Mouse (Mus musculus) heart, embryonic 15.5 days (tissue): ENCODE measurements around the gene Fdps. TPM values are rescaled to one million over a fixed set of nuclear protein-coding genes. Genes with fewer than 3 reads are reported as not detected.
A peak's percentile ranks its signal among the peaks of the same experiment; 100 is the strongest.

ENCODE experiments used
- ATAC-seq: fragments of 200-750 bp; cut with Nextera tagmentation; replicated peaks from 2 replicates; pipeline ENCODE4 v1.8.0; 2017; ENCODE audit warnings: low read depth, moderate TSS enrichment; ENCODE audit not compliant: insufficient number of reproducible peaks, insufficient read depth, low FRiP score
- H3K27ac ChIP-seq: fragments of 300-500 bp; sonication (generic); 2 replicates; pipeline ENCODE4 v1.5.1; 2015; ENCODE audit warnings: mild to moderate bottlenecking, inconsistent platforms
- H3K27me3 ChIP-seq: fragments of 300-500 bp; sonication (generic); 2 replicates; pipeline ENCODE4 v1.6.1; 2015; ENCODE audit warnings: inconsistent platforms
- H3K36me3 ChIP-seq: fragments of 300-500 bp; sonication (generic); 2 replicates; pipeline ENCODE4 v1.6.1; 2015; ENCODE audit warnings: mild to moderate bottlenecking, inconsistent platforms
- H3K4me1 ChIP-seq: fragments of 300-500 bp; sonication (generic); replicated peaks from 2 replicates; pipeline ENCODE4 v1.6.1; 2015; ENCODE audit warnings: inconsistent platforms
- H3K4me2 ChIP-seq: fragments of 300-500 bp; sonication (generic); 2 replicates; pipeline ENCODE4 v1.6.1; 2015; ENCODE audit warnings: inconsistent platforms, mild to moderate bottlenecking, moderate library complexity
- H3K4me3 ChIP-seq: fragments of 300-500 bp; sonication (generic); 2 replicates; pipeline ENCODE4 v1.5.1; 2015; ENCODE audit warnings: mild to moderate bottlenecking, inconsistent platforms
- H3K9ac ChIP-seq: fragments of 300-500 bp; sonication (generic); 2 replicates; pipeline ENCODE4 v1.6.1; 2015; ENCODE audit warnings: mild to moderate bottlenecking, inconsistent platforms
- H3K9me3 ChIP-seq: fragments of 300-500 bp; sonication (generic); replicated peaks from 2 replicates; pipeline ENCODE4 v1.6.1; 2016; ENCODE audit warnings: inconsistent platforms
- WGBS: fragments of 180-500 bp; shearing (Covaris S2); methylation state at CpG from one replicate; pipeline ENCODE4 v1.1.7; 2015; ENCODE audit warnings: mixed read lengths; 5-methylcytosine and 5-hydroxymethylcytosine counted together
- polyA plus RNA-seq: library from polyadenylated mRNA; unstranded; fragments of >200 nt; fragmentation: Nextera tagmentation; extraction: Ambion mirVana; gene quantifications from 2 replicates; pipeline ENCODE4 v1.2.1, GENCODE M21; 2015

Fdps gene
- polyA plus RNA-seq, 1 experiment from 2014 or later = 86.6 TPM

- peak overlapping the region; percentile 24; the same call in 1 of the 2 replicates for H3K27ac ChIP-seq
- peaks cover 20% of the 10 kb centered on the region for H3K4me1 ChIP-seq
- H3K36me3 ChIP-seq = peaks cover 7% of the 10 kb centered on the region; the same call in 1 of the 2 replicates
- peak overlapping the region; percentile 62 for H3K4me2 ChIP-seq
- H3K9ac ChIP-seq = no peak overlapping the region
- peak overlapping the region; percentile 72 for H3K4me3 ChIP-seq
- ATAC-seq = no peak
- no peaks in the 10 kb centered on the region for H3K9me3 ChIP-seq
- H3K27me3 ChIP-seq = no peaks in the 10 kb centered on the region
- 62% methylated on average over 12 of the region's 12 CpGs for WGBS
These were observed 934 bp upstream of the Fdps start for GRCm38 (mm10) chr3:89102495-89103290.

DNA sequence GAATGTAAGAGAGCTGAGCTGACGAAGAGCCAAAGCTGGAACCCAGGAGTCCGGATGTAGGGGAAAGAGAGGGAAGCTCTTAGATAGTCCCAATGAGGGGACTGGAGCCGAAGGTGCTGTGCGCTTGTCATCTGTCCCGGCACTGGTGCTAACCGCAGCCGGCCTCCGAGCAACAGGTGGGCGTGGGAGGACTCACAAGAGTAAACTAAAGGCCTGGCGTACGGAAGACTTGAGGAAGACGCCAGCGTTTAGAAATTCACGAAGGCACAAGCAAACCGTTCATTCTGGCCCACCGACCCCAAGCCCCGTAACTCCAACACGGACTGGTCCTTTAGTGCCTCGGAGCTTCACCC, 324 bp downstream of the Fdps start:
- 0 out of 2 replicates have a peak, but pooled peaks have one; percentile 3 for ATAC-seq
- Histone ChIP-seq H3K4me2 (peak overlapping the region; percentile 77), H3K4me1 (peaks cover 20% of the 10 kb centered on the region), H3K9me3 (no peaks in the 10 kb centered on the region), H3K9ac (peak overlapping the region; percentile 60), H3K36me3 (peaks cover 11% of the 10 kb centered on the region), H3K27ac (peak overlapping the region; percentile 15; the same call in 1 of the 2 replicates), H3K27me3 (no peaks in the 10 kb centered on the region), H3K4me3 (peak overlapping the region; percentile 72)
- 0% methylated on average over 19 of the region's 19 CpGs for WGBS

DNA sequence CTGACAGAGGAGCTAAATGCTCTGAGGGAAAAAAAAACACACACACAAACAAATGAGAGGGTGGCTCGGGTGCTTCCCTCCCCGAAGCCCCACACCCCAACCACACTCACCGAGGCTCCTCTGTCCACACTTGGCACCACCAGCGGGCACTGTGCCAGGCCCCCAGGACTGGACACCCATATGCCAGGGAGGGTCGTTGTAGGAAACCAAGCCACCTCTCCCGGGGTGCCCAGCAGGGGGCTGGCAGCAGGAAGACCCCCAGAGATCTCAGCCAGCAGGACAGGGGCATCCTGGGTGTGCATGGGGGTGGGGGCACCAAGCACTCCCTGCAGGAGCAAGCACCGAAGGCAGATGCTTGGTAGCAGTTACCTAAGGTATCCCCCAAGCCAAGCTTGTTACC, 948 bp downstream of the Fdps start, which contains the start of gene Gm43738:
Gene Gm43738, minus strand, starts transcription at position 289 of the 400 bp plus-strand sequence.
- H3K36me3 ChIP-seq = peaks cover 16% of the 10 kb centered on the region
- peaks cover 20% of the 10 kb centered on the region for H3K4me1 ChIP-seq
- peak within 1 kb of the TSS; percentile 60 for H3K9ac ChIP-seq
- ATAC-seq = no peak
- H3K4me2 ChIP-seq = peak within 1 kb of the TSS; percentile 77
- no peaks in the 10 kb centered on the region for H3K9me3 ChIP-seq
- no peaks in the 10 kb centered on the region for H3K27me3 ChIP-seq
- H3K27ac ChIP-seq = peak within 1 kb of the TSS; percentile 15; the same call in 1 of the 2 replicates
- WGBS = 39% methylated on average over 7 of the region's 7 CpGs
- H3K4me3 ChIP-seq = peak within 1 kb of the TSS; percentile 72

DNA sequence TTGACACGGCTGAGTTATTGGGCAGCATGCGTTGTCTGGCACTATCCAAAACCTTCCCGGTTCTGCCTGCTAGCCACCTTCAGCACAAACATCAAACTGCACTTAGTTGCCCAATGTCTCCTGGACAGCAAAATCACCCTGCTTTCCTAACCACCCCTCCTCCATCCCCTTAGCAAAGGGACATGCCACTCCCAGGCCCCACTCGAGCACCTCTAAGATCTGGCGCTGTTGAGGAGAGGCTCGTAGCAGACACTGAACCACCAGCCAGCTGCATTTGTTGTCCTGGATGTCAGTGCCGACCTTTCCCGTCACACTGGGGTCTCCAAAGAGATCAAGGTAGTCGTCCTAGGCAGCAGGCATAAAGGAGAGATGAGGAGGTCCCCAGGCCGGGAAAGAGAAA, 7.7 kb downstream of the Fdps start:
- no peak overlapping the region for H3K4me2 ChIP-seq
- WGBS = 83% methylated on average over 10 of the region's 10 CpGs
- H3K27me3 ChIP-seq = peaks cover 23% of the 10 kb centered on the region
- peaks cover 33% of the 10 kb centered on the region for H3K36me3 ChIP-seq
- H3K27ac ChIP-seq = no peak overlapping the region
- no peaks in the 10 kb centered on the region for H3K9me3 ChIP-seq
- peaks cover 29% of the 10 kb centered on the region for H3K4me1 ChIP-seq
- H3K9ac ChIP-seq = no peak overlapping the region
- H3K4me3 ChIP-seq = no peak overlapping the region
- no peak for ATAC-seq

GRCm38 (mm10) chr3:89093175-89093574, 8.6 kb downstream of the Fdps start, which contains the start of gene Rusc1:
Rusc1 (minus strand) TSS chr3:89093311.
- H3K4me2 ChIP-seq = peak within 1 kb of the TSS; percentile 100
- H3K27me3 ChIP-seq = peaks cover 27% of the 10 kb centered on the region
- no peak within 1 kb of the TSS for H3K27ac ChIP-seq
- peaks cover 34% of the 10 kb centered on the region for H3K4me1 ChIP-seq
- ATAC-seq = peak; percentile 36
- peak within 1 kb of the TSS; percentile 69 for H3K4me3 ChIP-seq
- WGBS = 6% methylated on average over 18 of the region's 18 CpGs
- H3K36me3 ChIP-seq = peaks cover 29% of the 10 kb centered on the region
- H3K9me3 ChIP-seq = no peaks in the 10 kb centered on the region
- peak within 1 kb of the TSS; percentile 30; the same call in 1 of the 2 replicates for H3K9ac ChIP-seq

DNA sequence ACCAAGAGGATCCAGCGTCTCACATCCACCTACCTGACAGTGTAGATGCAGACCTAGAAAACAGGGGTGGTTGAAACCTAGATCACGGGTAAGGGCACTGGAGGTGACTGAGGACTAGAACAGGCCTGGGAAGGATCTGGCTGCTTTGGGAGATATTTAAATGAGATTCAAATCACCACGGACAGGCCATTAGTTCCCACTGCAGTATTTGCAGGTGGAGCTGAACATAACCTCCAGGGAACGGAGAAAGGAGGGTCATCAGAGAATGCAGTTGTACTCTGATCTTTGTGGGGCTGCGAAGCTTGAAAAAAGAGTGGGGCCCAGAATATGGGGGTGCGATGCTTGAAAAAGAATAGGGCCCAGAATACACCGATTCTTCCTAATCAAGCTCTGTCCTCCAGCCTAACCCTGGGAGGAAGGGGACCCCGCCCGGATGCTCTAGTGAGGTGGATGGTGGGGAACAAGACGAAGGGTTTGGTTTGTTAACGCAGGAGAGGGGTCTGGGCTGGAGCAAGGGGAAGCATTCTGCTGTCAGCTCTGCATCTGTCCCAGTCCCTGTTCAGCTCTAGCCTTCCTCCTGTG, 9.2 kb downstream of the Fdps start:
- H3K4me2 ChIP-seq = peak overlapping the region; percentile 56

GRCm38 (mm10) chr3:89091811-89092508, 9.8 kb downstream of the Fdps start:
- ATAC-seq = no peak
- Histone ChIP-seq H3K4me3 (peak overlapping the region; percentile 69), H3K4me1 (peaks cover 39% of the 10 kb centered on the region), H3K4me2 (peak overlapping the region; percentile 100), H3K9me3 (no peaks in the 10 kb centered on the region), H3K36me3 (peaks cover 25% of the 10 kb centered on the region), H3K27ac (no peak overlapping the region), H3K27me3 (peaks cover 27% of the 10 kb centered on the region), H3K9ac (no peak overlapping the region)
- 13% methylated on average over 20 of the region's 20 CpGs for WGBS

More for the DNA sequence above, 9.2 kb downstream of the Fdps start:
- H3K4me3 ChIP-seq = peak overlapping the region; percentile 36
- H3K27me3 ChIP-seq = peaks cover 27% of the 10 kb centered on the region
- H3K9me3 ChIP-seq = no peaks in the 10 kb centered on the region
- peak overlapping the region; percentile 30; the same call in 1 of the 2 replicates for H3K9ac ChIP-seq
- peaks cover 38% of the 10 kb centered on the region for H3K4me1 ChIP-seq
- no peak for ATAC-seq
- H3K27ac ChIP-seq = no peak overlapping the region
- 30% methylated on average over 11 of the region's 11 CpGs for WGBS
- H3K36me3 ChIP-seq = peaks cover 26% of the 10 kb centered on the region

- no peaks in the 10 kb centered on the region for H3K9me3 ChIP-seq
- H3K36me3 ChIP-seq = peaks cover 18% of the 10 kb centered on the region; the same call in 1 of the 2 replicates
- H3K27me3 ChIP-seq = peaks cover 27% of the 10 kb centered on the region
- H3K4me2 ChIP-seq = peak overlapping the region; percentile 100
- peak; percentile 58 for ATAC-seq
- H3K9ac ChIP-seq = peak overlapping the region; percentile 62
- peak overlapping the region; percentile 69 for H3K4me3 ChIP-seq
- H3K27ac ChIP-seq = peak overlapping the region; percentile 72
- under 1% methylated on average over 72 of the region's 74 CpGs for WGBS
- peaks cover 39% of the 10 kb centered on the region for H3K4me1 ChIP-seq
These were observed 10.8 kb downstream of the Fdps start for GRCm38 (mm10) chr3:89090694-89091655.

- 0 out of 2 replicates have a peak, but pooled peaks cover 9% of the 10 kb centered on the region for H3K36me3 ChIP-seq
- peak overlapping the region; percentile 72 for H3K27ac ChIP-seq
- peak overlapping the region; percentile 62 for H3K9ac ChIP-seq
- WGBS = under 1% methylated on average over 40 of the region's 40 CpGs
- peak overlapping the region; percentile 69 for H3K4me3 ChIP-seq
- H3K4me2 ChIP-seq = peak overlapping the region; percentile 100
- peak; percentile 79 for ATAC-seq
- H3K27me3 ChIP-seq = peaks cover 27% of the 10 kb centered on the region
- H3K9me3 ChIP-seq = no peaks in the 10 kb centered on the region
- H3K4me1 ChIP-seq = peaks cover 39% of the 10 kb centered on the region
These were observed 11.7 kb downstream of the Fdps start for GRCm38 (mm10) chr3:89089882-89090591.

- 59% methylated on average over 14 of the region's 14 CpGs for WGBS
- Histone ChIP-seq H3K4me2 (peak overlapping the region; percentile 100), H3K27me3 (peaks cover 27% of the 10 kb centered on the region), H3K4me1 (peaks cover 42% of the 10 kb centered on the region), H3K36me3 (no peaks in the 10 kb centered on the region), H3K4me3 (peak overlapping the region; percentile 69), H3K9me3 (no peaks in the 10 kb centered on the region), H3K9ac (peak overlapping the region; percentile 30; the same call in 1 of the 2 replicates), H3K27ac (no peak overlapping the region)
- ATAC-seq = no peak
These were observed 12.8 kb downstream of the Fdps start for GRCm38 (mm10) chr3:89088974-89089373.
